ENCODE assay signal across 25 mouse cellular contexts in genomic region chr4:138358176-138358575, GRCm38 (mm10). TPM values are rescaled to one million over a fixed set of nuclear protein-coding genes. Genes with fewer than 3 reads are reported as not detected.
"Had no signal": no experiment of that assay in that cellular context is flagged by ENCODE, and none has a peak within 500 bp of the region (broad histone marks: within the 10 kb centered on the region; RNA-seq: fewer than 3 reads in every experiment).

No protein-coding gene starts in this region.

- H3K9me3 ChIP-seq: midbrain, embryonic 10.5 days; midbrain, embryonic 12.5 days; neural tube, embryonic 13.5 days; neural tube, embryonic 15.5 days; stomach, embryonic 15.5 days had no signal

- H3K4me1 ChIP-seq: stomach, embryonic 15.5 days had no signal

- H3K36me3 ChIP-seq: midbrain, embryonic 10.5 days; midbrain, embryonic 12.5 days; neural tube, embryonic 13.5 days; neural tube, embryonic 15.5 days; stomach, embryonic 15.5 days had no signal

- ATAC-seq: midbrain, embryonic 16.5 days had no signal

- H3K4me3 ChIP-seq: midbrain, embryonic 10.5 days; midbrain, embryonic 12.5 days; myocyte; neural tube, embryonic 13.5 days; neural tube, embryonic 15.5 days; stomach, embryonic 15.5 days had no signal

- H3K4me2 ChIP-seq: lung, embryonic 14.5 days; midbrain, embryonic 12.5 days; neural tube, embryonic 13.5 days; neural tube, embryonic 15.5 days; stomach, embryonic 15.5 days had no signal

- H3K27me3 ChIP-seq: neural tube, embryonic 13.5 days; neural tube, embryonic 15.5 days; stomach, embryonic 15.5 days had no signal

- H3K9ac ChIP-seq: lung, embryonic 14.5 days; midbrain, embryonic 12.5 days; neural tube, embryonic 13.5 days; neural tube, embryonic 15.5 days; stomach, embryonic 15.5 days had no signal

- H3K27ac ChIP-seq: midbrain, embryonic 10.5 days; midbrain, embryonic 12.5 days; neural tube, embryonic 13.5 days; neural tube, embryonic 15.5 days; stomach, embryonic 15.5 days; stomach, postnatal 0 days had no signal

- DNase-seq: lung, adult 18-20 months; lung, embryonic 14.5 days; lung, postnatal 10 days; lung, postnatal 4 days; midbrain, embryonic 14.5 days; retina, postnatal 1 day; right cerebral cortex, adult 18-20 months; right cerebral cortex, postnatal 25 days; right cerebral cortex, postnatal 4 days; thymus, adult 2 months; thymus, postnatal 25 days; thymus, postnatal 4 days had no signal

RNA-seq across cellular contexts. Expression of gene Cda, which starts 9.6 kb away (rescaled TPM):
- total RNA-seq: megakaryocyte, adult 5-6 weeks had no signal

RNA-seq across cellular contexts. Expression of gene Fam43b, which starts 38.2 kb away (rescaled TPM):
- total RNA-seq: megakaryocyte, adult 5-6 weeks; megakaryocyte-erythroid progenitor cell, adult 5-6 weeks had no signal
- polyA plus RNA-seq: lung, embryonic 14.5 days; midbrain, embryonic 10.5 days; myocyte; neural tube, embryonic 11.5 days; stomach, embryonic 15.5 days; stomach, postnatal 0 days; testis, adult 2 months; thymus, adult 2 months; urinary bladder, adult 2 months had no signal
